Mouse (Mus musculus) neural tube, embryonic 14.5 days (tissue): ENCODE results near the gene Rfx8. TPM values are rescaled to one million over a fixed set of nuclear protein-coding genes. Genes with fewer than 3 reads are reported as not detected.
A peak's percentile ranks its signal among the peaks of the same experiment; 100 is the strongest.

Experiments
- ATAC-seq: fragments of 200-750 bp; cut with Nextera tagmentation; 2 replicates; pipeline ENCODE4 v1.8.0; 2017; ENCODE audit warnings: low read depth, mild to moderate bottlenecking, moderate TSS enrichment, moderate library complexity
- H3K27ac ChIP-seq: fragments of 300-500 bp; sonication (generic); 2 replicates; pipeline ENCODE4 v1.5.1; 2014; ENCODE audit warnings: low read depth, mild to moderate bottlenecking, control low read depth, low read length, moderate library complexity, mixed read lengths
- H3K27me3 ChIP-seq: fragments of 300-500 bp; sonication (generic); 2 replicates; pipeline ENCODE4 v1.6.1; 2014; ENCODE audit warnings: low read length; ENCODE audit not compliant: control insufficient read depth, insufficient read depth
- H3K36me3 ChIP-seq: fragments of 300-500 bp; sonication (generic); 2 replicates; pipeline ENCODE4 v1.6.1; 2014; ENCODE audit warnings: low read length, mixed read lengths; ENCODE audit not compliant: control insufficient read depth, insufficient read depth
- H3K4me1 ChIP-seq: fragments of 300-500 bp; sonication (generic); 2 replicates; pipeline ENCODE4 v1.6.1; 2014; ENCODE audit warnings: low read length; ENCODE audit not compliant: control insufficient read depth, insufficient read depth
- H3K4me2 ChIP-seq: fragments of 300-500 bp; sonication (generic); 2 replicates; pipeline ENCODE4 v1.6.1; 2014; ENCODE audit warnings: mild to moderate bottlenecking, low read depth, low read length, control low read depth
- H3K4me3 ChIP-seq: fragments of 300-500 bp; sonication (generic); 2 replicates; pipeline ENCODE4 v1.5.1; 2014; ENCODE audit warnings: low read depth, low read length, control low read depth, mixed read lengths
- H3K9ac ChIP-seq: fragments of 300-500 bp; sonication (generic); replicated peaks from 2 replicates; pipeline ENCODE4 v1.6.1; 2014; ENCODE audit warnings: low read depth, mild to moderate bottlenecking, control low read depth, low read length, mixed read lengths
- H3K9me3 ChIP-seq: fragments of 300-500 bp; sonication (generic); 2 replicates; pipeline ENCODE4 v1.6.1; 2016; ENCODE audit warnings: low read length; ENCODE audit not compliant: control insufficient read depth
- WGBS: fragments of 180-500 bp; shearing (Covaris S2); extraction: QIAGEN DNeasy Blood & Tissue Kit; methylation state at CpG from one replicate; pipeline ENCODE4 v1.1.7; 2014; 5-methylcytosine and 5-hydroxymethylcytosine counted together
- polyA plus RNA-seq: library from polyadenylated mRNA; unstranded; fragments of >200 nt; fragmentation: Nextera tagmentation; extraction: Ambion mirVana; gene quantifications from 2 replicates; pipeline ENCODE4 v1.2.1, GENCODE M21; 2014

Gene Rfx8
- polyA plus RNA-seq, 1 experiment from 2014 or later = 0.16 TPM

DNA sequence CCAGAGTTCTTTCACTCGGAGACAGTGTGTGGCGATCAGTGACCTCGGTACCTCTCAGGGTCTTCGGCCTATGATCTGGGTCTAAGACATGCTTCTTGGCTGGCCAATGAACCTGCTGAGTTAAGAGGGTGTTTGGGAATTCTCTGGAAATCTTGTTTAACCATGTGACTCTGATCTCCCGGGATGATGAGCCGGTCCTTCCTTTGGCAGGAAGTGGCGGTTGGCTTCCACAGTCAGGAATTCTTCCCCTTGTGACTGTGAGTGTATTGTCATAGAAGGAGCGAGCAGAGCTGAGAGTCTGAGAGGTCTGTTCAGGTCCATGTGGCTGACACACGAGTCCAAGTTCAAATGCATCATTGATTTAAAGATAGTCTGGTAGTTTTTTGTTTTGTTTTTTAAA lies 37.4 kb upstream of the Rfx8 start:
- no peak for ATAC-seq
- WGBS = 77% methylated on average over 9 of the region's 9 CpGs

DNA sequence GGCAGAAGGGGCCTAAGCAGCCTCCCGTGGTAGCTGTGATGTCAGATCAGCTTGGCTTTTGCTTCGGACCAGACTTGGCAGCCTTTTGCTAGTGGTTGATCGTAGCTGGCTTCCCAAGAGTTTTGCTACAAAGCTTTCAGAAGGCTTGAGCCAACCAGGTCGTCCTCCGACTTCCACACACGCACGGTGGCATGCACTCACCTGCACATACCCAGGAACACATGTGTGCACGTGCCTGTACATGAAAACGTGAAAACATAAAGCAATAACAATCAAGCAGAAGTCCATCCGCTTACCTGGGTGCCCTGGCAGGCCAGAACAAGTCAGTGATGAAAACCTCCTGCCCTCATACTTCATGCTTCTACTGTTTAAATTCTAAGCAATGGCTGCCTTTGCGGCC lies 36.2 kb upstream of the Rfx8 start:
- ATAC-seq = no peak
- Histone ChIP-seq H3K4me2 (no peak overlapping the region), H3K4me1 (peaks cover 7% of the 10 kb centered on the region), H3K27me3 (no peaks in the 10 kb centered on the region), H3K36me3 (no peaks in the 10 kb centered on the region), H3K9ac (no peak overlapping the region), H3K27ac (no peak overlapping the region), H3K4me3 (no peak overlapping the region), H3K9me3 (no peaks in the 10 kb centered on the region)
- WGBS = 88% methylated on average over 11 of the region's 11 CpGs

More for the DNA sequence above, 37.4 kb upstream of the Rfx8 start:
- Histone ChIP-seq H3K9ac (no peak overlapping the region), H3K4me1 (peaks cover 7% of the 10 kb centered on the region), H3K4me3 (no peak overlapping the region), H3K27ac (no peak overlapping the region), H3K9me3 (no peaks in the 10 kb centered on the region), H3K4me2 (no peak overlapping the region), H3K36me3 (no peaks in the 10 kb centered on the region), H3K27me3 (no peaks in the 10 kb centered on the region)

DNA sequence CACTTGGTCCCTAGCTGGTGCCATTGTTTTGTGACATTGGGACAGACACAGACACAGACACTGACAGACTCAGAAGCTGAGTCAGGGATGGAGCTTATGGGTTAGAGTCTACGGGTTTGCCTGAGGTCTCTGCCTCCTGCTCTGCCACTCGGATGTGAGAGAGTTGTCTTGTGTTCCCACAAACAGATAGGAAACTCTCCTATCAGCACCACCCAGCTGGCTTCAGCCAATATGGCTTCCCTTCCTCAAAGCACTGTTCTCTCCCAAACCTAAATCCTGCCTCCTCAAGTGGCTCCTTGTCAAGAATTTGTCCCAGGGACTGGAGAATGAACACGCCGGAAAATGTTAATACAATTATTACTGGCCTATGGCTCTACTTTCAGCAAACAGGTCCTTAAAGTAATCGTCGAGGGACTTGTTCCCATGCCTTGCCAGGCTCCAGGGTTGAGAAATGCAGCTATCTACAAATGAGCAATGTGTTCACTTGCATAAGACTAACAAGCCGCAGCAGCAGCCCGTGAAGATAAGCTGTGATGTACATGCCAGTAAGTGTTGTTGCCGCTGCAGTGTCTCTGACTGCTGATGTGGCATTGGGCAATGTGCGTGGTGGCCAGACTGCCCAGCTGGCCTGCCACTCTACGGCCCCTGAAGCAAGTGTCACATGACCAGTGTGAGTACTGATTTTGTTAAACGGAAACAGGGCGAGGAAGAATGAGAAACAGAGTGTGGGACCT lies 33.6 kb upstream of the Rfx8 start:
- Histone ChIP-seq H3K27ac (no peak overlapping the region), H3K4me2 (no peak overlapping the region), H3K4me1 (no peaks in the 10 kb centered on the region), H3K27me3 (no peaks in the 10 kb centered on the region), H3K4me3 (no peak overlapping the region), H3K9me3 (no peaks in the 10 kb centered on the region), H3K36me3 (no peaks in the 10 kb centered on the region), H3K9ac (no peak overlapping the region)
- no peak for ATAC-seq
- WGBS = 85% methylated on average over 13 of the region's 13 CpGs

DNA sequence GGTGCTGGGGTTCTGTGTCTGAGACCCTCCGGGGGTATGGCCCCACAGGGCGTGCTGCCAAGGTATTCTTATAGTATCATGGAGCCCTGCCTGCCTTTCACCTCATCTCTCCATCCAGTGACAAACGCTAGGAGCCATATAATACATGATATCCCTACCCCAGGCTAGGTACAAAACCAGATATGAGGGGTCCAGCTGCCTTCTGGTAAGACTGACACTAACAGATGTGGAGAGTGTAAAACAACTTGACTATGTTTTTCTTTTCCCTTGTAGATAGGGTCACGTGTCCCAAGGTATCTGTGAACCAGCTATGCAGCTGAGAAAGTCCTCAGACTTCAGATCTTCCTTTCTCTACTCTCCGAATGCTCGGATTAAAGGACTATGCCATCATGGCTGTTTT lies 30.7 kb upstream of the Rfx8 start:
- Histone ChIP-seq H3K36me3 (no peaks in the 10 kb centered on the region), H3K27me3 (no peaks in the 10 kb centered on the region), H3K9me3 (no peaks in the 10 kb centered on the region), H3K4me3 (no peak overlapping the region), H3K4me1 (no peaks in the 10 kb centered on the region), H3K9ac (no peak overlapping the region), H3K27ac (no peak overlapping the region), H3K4me2 (no peak overlapping the region)
- WGBS = 87% methylated on average over 6 of the region's 6 CpGs
- ATAC-seq = no peak

DNA sequence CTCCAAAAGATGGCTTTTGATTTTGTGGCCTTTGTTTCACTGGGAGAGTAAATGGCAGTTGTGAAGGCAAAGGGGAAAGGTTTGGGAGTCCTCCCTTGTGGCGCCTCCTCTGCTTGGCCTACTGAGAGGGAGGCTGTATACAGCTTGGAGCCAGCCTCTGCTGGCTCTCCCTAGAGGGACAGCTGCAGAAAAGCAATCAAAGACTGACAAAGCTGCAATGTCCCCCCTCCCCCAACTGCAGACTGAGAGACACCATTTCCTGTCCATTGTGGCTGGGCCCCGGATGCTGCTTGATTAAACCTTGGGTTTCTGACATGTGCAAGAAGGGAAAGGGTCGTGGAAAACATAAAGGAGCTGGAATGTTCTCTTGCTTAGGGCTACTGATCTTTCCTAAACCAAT lies 28.9 kb upstream of the Rfx8 start:
- Histone ChIP-seq H3K4me2 (no peak overlapping the region), H3K27me3 (no peaks in the 10 kb centered on the region), H3K9me3 (no peaks in the 10 kb centered on the region), H3K4me3 (no peak overlapping the region), H3K36me3 (no peaks in the 10 kb centered on the region), H3K9ac (no peak overlapping the region), H3K27ac (no peak overlapping the region), H3K4me1 (no peaks in the 10 kb centered on the region)
- WGBS = 13% methylated on average over 3 of the region's 3 CpGs
- no peak for ATAC-seq

DNA sequence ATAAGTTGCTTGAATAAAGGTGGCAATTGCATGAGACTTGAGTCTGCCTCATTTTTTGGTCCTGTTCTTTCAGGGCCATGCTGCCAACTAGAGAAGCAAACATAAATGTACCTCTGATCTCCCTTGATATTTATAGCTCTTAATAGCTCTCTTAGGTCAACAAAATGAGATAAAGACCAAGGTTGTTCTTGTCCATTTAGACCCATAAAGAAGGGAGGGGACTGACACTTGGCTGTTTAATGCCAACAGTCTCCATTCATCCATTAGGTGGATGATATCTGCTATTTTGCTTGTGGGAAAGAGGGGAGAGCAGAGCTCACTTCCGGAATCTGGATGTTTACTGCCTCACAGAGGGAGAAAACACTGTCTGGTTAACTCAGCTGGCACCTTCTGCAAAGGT lies 28.4 kb upstream of the Rfx8 start:
- Histone ChIP-seq H3K9me3 (no peaks in the 10 kb centered on the region), H3K27me3 (no peaks in the 10 kb centered on the region), H3K4me1 (no peaks in the 10 kb centered on the region), H3K27ac (no peak overlapping the region), H3K4me2 (no peak overlapping the region), H3K36me3 (no peaks in the 10 kb centered on the region), H3K4me3 (no peak overlapping the region), H3K9ac (no peak overlapping the region)
- no peak for ATAC-seq
- 30% methylated on average over 1 of the region's 1 CpGs for WGBS

DNA sequence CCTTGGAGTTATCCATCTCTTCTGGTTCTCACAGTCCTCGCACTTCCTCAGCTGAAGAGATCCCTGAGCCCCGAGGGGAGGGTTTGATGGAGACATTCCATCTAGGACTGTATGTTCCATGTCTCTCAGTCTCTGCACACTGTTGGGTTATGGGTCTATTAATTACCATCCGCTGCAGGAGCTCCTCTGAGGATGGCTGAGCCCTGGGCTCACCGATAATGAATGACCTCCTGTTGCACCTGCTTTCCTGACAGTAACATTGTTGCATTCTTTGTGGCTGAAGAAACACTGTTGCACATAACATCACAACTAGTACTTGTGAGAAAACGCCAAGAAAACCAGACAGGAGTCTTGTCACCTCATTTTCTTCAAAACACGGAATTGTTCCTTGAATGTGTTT lies 27.9 kb upstream of the Rfx8 start:
- no peak for ATAC-seq
- WGBS = 64% methylated on average over 6 of the region's 6 CpGs
- no peaks in the 10 kb centered on the region for H3K4me1 ChIP-seq
- no peaks in the 10 kb centered on the region for H3K27me3 ChIP-seq
- no peak overlapping the region for H3K4me2 ChIP-seq
- H3K9ac ChIP-seq = no peak overlapping the region
- H3K9me3 ChIP-seq = no peaks in the 10 kb centered on the region
- no peak overlapping the region for H3K27ac ChIP-seq
- H3K36me3 ChIP-seq = no peaks in the 10 kb centered on the region
- no peak overlapping the region for H3K4me3 ChIP-seq

DNA sequence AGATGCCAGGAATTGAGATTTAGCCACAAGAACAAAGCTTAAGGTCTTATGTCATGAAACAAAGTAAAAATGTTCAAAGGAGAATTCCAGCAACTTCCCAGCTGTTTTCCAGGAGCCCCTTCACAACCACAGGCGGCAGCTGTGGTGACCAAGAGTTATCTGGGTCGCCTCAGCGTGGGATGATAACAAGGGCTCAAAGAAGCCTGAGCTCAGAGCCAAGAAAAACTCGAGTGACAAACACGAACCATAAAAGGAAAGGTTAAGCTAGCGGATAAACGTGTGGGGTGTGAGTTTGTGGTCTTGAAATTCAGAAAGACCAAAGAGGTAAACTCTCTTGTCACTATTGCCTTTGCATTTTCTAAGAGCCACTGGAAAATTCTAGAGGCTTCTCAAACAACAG lies 25.7 kb upstream of the Rfx8 start:
- Histone ChIP-seq H3K4me3 (no peak overlapping the region), H3K36me3 (no peaks in the 10 kb centered on the region), H3K27ac (no peak overlapping the region), H3K9me3 (no peaks in the 10 kb centered on the region), H3K4me2 (no peak overlapping the region), H3K9ac (no peak overlapping the region), H3K27me3 (no peaks in the 10 kb centered on the region), H3K4me1 (no peaks in the 10 kb centered on the region)
- no peak for ATAC-seq
- WGBS = 55% methylated on average over 7 of the region's 7 CpGs

DNA sequence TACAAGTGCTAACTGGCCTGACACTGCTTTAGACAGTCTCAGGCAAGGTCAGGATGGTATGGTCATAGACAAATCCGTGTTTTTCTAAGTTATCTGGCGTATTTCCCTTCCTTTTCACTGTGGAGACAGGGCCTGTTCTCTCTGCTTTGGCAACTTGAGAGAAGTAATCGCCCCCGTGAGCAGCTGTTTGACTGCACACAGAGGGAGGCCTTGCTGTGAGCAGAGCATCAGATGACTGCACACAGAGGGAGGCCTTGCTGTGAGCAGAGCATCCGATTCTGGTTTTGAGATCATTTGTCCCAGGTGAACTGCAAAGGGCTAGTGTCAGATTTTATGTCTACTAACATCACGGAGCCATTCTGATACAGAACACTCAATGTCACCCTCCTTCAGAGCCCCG lies 20.2 kb upstream of the Rfx8 start:
- Histone ChIP-seq H3K4me3 (no peak overlapping the region), H3K4me2 (no peak overlapping the region), H3K27ac (no peak overlapping the region), H3K36me3 (no peaks in the 10 kb centered on the region), H3K9ac (no peak overlapping the region), H3K9me3 (no peaks in the 10 kb centered on the region), H3K27me3 (no peaks in the 10 kb centered on the region), H3K4me1 (peaks cover 10% of the 10 kb centered on the region; the same call in 1 of the 2 replicates)
- ATAC-seq = peak; percentile 60; the same call in 1 of the 2 replicates
- WGBS = 37% methylated on average over 7 of the region's 7 CpGs
